Mouse (Mus musculus) neural tube, embryonic 15.5 days (tissue): Measurements from ENCODE around the gene Fhl1. TPM values are rescaled to one million over a fixed set of nuclear protein-coding genes. Genes with fewer than 3 reads are reported as not detected.

Experiments
- ATAC-seq: fragments of 200-750 bp; cut with Nextera tagmentation; 2 replicates; pipeline ENCODE4 v1.8.0; 2017; ENCODE audit warnings: mild to moderate bottlenecking, moderate TSS enrichment, moderate library complexity; ENCODE audit not compliant: low FRiP score
- H3K27ac ChIP-seq: fragments of 300-500 bp; sonication (generic); replicated peaks from 2 replicates; pipeline ENCODE4 v1.5.1; 2015; ENCODE audit warnings: mild to moderate bottlenecking, inconsistent platforms
- H3K27me3 ChIP-seq: fragments of 300-500 bp; sonication (generic); replicated peaks from 2 replicates; pipeline ENCODE4 v1.6.1; 2015; ENCODE audit warnings: inconsistent platforms
- H3K36me3 ChIP-seq: fragments of 300-500 bp; sonication (generic); 2 replicates; pipeline ENCODE4 v1.6.1; 2015; ENCODE audit warnings: inconsistent platforms
- H3K4me1 ChIP-seq: fragments of 300-500 bp; sonication (generic); 2 replicates; pipeline ENCODE4 v1.6.1; 2015; ENCODE audit warnings: inconsistent platforms
- H3K4me2 ChIP-seq: fragments of 300-500 bp; sonication (generic); 2 replicates; pipeline ENCODE4 v1.6.1; 2015; ENCODE audit warnings: inconsistent platforms, mild to moderate bottlenecking, moderate library complexity
- H3K4me3 ChIP-seq: fragments of 300-500 bp; sonication (generic); replicated peaks from 2 replicates; pipeline ENCODE4 v1.5.1; 2015; ENCODE audit warnings: mild to moderate bottlenecking, inconsistent platforms
- H3K9ac ChIP-seq: fragments of 300-500 bp; sonication (generic); replicated peaks from 2 replicates; pipeline ENCODE4 v1.6.1; 2015; ENCODE audit warnings: mild to moderate bottlenecking, inconsistent platforms
- H3K9me3 ChIP-seq: fragments of 300-500 bp; sonication (generic); replicated peaks from 2 replicates; pipeline ENCODE4 v1.6.1; 2016; ENCODE audit warnings: inconsistent platforms
- WGBS: fragments of 180-500 bp; shearing (Covaris S2); methylation state at CpG from one replicate; pipeline ENCODE4 v1.1.7; 2015; ENCODE audit warnings: mixed read lengths; 5-methylcytosine and 5-hydroxymethylcytosine counted together
- polyA plus RNA-seq: library from polyadenylated mRNA; unstranded; fragments of >200 nt; fragmentation: Nextera tagmentation; extraction: Ambion mirVana; gene quantifications from 2 replicates; pipeline ENCODE4 v1.2.1, GENCODE M21; 2015

Fhl1 gene
- polyA plus RNA-seq = 189 and 222 TPM in 2 replicates

DNA sequence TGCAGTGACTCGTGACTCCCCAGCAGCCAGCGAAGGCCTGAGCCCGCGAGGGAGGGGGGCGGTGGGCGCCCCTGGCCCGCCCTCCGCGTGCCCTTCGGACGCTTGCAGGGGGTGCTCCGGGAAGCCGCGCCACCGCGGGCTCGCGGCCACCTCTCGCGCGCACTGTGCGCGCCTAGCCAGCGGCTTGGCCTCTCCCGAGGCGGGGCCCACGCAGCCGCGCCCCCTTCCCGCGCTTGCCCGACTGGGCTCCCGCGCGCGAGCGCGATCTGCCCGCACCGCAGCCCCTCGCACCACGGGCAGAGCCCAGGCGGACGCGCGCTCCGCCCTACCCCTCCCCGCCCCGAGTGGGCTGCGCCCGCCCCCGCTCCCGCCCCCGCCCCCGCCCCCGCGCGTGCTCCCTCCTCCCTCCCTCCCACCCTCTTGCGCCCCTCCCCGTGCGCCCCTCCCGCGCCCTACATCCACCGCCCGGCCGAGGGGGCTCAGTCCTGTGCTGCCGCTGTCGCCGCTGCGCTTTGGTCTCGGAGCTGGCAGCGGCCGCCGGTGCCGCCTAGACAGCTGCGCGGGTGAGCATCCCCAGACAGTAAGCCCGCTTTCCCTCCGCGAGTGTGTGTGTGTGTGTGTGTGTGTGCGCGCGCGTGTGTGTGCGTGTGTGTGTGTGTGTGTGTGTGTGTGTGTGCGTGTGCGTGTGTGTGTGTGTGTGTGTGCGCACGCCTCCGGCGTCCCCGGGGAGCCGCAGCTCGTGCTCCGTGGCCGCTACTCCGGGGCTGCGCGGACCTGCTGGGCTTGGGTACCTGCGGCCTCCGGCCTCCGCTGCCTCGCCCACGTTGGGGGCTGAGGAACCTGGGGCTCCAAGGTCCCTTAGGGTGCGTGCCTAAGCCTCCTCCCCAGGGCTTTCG is at the start of gene Fhl1:
Gene Fhl1, plus strand, starts transcription at position 482 of the 896 bp plus-strand sequence.
- Histone ChIP-seq H3K27me3 (no peaks in the 10 kb centered on the region), H3K9ac (peak within 1 kb of the TSS; percentile 70), H3K36me3 (no peaks in the 10 kb centered on the region), H3K27ac (peak within 1 kb of the TSS; percentile 86), H3K4me1 (no peaks in the 10 kb centered on the region), H3K9me3 (no peaks in the 10 kb centered on the region), H3K4me2 (peak within 1 kb of the TSS; percentile 54), H3K4me3 (peak within 1 kb of the TSS; percentile 56)
- ATAC-seq = peak; percentile 96
- WGBS = 21% methylated on average over 42 of the region's 106 CpGs

DNA sequence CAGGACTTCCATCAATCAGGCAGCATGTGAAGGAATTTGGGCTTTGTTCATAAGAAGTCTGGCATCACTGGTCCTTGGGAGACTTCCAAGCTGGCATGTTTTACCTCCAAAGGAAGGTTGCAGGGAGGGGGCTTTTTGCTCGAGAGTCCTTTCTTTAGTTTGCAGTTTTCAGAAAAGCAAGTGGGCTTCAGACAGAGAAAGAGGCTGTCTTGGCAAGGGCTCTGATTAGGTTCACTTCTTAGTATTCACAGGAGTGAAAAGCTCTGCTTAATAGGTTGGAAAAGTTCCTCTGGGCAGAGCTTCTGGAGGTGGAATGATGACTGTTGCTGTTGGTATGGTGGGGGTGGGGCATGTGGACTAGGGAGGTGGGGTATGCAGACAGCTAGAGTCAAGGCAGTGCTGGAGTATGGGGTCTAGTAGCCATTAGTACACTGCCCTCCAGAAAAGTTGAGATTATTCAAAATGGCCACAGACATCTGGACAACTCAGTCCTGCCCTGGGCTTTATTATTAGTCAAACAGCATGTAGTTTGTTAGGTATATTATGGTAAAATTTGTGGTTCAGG is 49.3 kb upstream of the Fhl1 start:
- no peaks in the 10 kb centered on the region for H3K4me1 ChIP-seq
- H3K4me2 ChIP-seq = no peak overlapping the region
- H3K9me3 ChIP-seq = no peaks in the 10 kb centered on the region
- H3K9ac ChIP-seq = no peak overlapping the region
- H3K36me3 ChIP-seq = no peaks in the 10 kb centered on the region
- ATAC-seq = peak; percentile 47; the same call in 1 of the 2 replicates
- H3K27ac ChIP-seq = no peak overlapping the region
- H3K27me3 ChIP-seq = no peaks in the 10 kb centered on the region
- H3K4me3 ChIP-seq = no peak overlapping the region
- WGBS = 50% methylated on average over 1 of the region's 1 CpGs

DNA sequence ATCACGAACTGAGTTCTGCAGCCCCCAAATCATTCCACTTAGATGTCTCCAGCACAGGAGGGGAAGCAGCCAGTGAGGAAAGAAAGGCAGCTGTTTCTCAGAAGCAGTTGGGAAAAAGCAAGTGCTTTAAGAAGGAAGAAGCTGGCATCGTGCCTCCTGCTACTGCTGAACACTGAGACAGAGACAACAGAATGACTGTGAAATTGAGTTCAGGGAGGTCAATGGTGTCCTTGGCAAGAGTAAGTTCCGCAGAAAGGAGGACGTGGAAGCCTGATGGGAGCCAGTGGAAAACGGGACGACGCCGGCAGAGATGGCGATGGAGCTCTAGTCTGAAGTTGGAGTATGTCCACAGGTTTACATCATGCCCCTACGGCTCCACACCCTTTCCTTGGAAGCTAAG is 48.1 kb upstream of the Fhl1 start:
- H3K9ac ChIP-seq = no peak overlapping the region
- WGBS = 74% methylated on average over 10 of the region's 10 CpGs
- no peaks in the 10 kb centered on the region for H3K4me1 ChIP-seq
- H3K27ac ChIP-seq = no peak overlapping the region
- no peaks in the 10 kb centered on the region for H3K36me3 ChIP-seq
- H3K4me3 ChIP-seq = no peak overlapping the region
- ATAC-seq = no peak
- no peak overlapping the region for H3K4me2 ChIP-seq
- H3K27me3 ChIP-seq = no peaks in the 10 kb centered on the region
- H3K9me3 ChIP-seq = no peaks in the 10 kb centered on the region

DNA sequence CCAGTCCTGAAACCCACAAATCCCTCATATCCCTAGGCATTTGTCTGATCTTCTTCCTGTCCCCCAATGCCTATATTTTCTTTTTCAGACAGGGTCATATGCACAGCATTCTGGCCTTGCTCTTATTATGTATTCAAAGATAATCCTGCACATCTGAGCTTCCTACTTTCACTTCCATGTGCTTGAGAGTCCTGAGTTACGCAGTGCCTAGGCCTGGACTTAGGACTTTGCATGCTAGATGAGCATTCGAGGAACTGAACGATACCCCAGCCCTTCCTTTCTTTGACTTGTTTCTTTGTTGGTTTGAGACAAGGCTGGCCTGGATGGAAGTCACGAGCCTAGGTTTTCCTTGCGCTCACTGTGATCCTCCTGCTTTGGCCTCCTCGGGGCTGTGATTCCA is 39.0 kb upstream of the Fhl1 start:
- Histone ChIP-seq H3K36me3 (no peaks in the 10 kb centered on the region), H3K9ac (no peak overlapping the region), H3K27ac (no peak overlapping the region), H3K4me1 (no peaks in the 10 kb centered on the region), H3K27me3 (no peaks in the 10 kb centered on the region), H3K4me2 (no peak overlapping the region), H3K4me3 (no peak overlapping the region), H3K9me3 (no peaks in the 10 kb centered on the region)
- no peak for ATAC-seq
- 87% methylated on average over 6 of the region's 6 CpGs for WGBS

DNA sequence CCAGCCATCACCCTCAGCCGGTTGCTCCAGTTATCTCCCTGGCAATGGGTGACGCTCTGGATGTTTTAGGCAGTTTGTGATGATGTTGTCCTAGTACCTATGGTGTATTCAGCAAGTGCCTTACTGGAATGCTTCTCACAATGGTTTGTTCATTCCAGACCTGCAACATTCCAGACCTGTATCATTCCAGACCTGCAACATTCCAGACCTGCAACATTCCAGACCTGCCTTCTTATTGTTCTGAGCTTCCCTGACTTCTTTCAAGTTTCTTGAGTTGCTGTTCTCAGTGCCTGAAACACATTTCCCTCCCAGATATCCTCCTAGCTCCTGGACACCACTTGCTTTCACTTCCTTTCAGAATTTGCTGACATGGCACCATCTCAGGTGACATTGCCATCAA is 37.0 kb upstream of the Fhl1 start:
- H3K9me3 ChIP-seq = no peaks in the 10 kb centered on the region
- H3K4me1 ChIP-seq = no peaks in the 10 kb centered on the region
- H3K9ac ChIP-seq = no peak overlapping the region
- no peak overlapping the region for H3K4me3 ChIP-seq
- no peak overlapping the region for H3K27ac ChIP-seq
- H3K36me3 ChIP-seq = no peaks in the 10 kb centered on the region
- no peaks in the 10 kb centered on the region for H3K27me3 ChIP-seq
- WGBS = 87% methylated on average over 2 of the region's 2 CpGs
- H3K4me2 ChIP-seq = no peak overlapping the region
- ATAC-seq = no peak

DNA sequence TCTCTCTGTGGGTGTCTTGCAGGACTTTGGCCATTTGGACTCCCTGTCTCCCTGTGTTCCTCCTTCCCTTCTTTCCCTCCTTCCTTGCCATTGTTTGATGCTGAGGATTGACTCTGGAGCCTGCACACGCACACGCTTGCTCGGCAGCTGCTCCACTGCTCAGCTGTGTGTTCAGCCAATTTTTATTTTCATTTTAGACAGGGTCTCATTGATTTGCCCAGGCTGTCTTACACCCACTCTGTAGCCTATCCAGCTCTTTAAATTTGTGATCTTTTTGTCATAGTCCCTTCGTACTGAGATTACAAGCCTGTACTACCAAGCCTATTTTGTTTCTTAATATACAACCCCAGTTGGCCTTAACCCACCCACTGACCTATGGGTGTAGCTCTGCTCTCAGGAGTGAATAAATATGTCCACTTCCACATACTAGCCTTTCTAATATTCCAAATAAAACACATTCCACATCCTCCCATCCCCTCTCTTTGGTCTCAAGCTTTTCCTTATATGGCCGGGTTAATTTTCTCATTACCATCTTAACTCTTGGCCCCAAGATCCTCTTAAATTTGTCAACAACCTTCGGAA is 34.3 kb upstream of the Fhl1 start:
- no peak overlapping the region for H3K9ac ChIP-seq
- H3K27me3 ChIP-seq = no peaks in the 10 kb centered on the region
- no peak for ATAC-seq
- no peaks in the 10 kb centered on the region for H3K4me1 ChIP-seq
- H3K9me3 ChIP-seq = no peaks in the 10 kb centered on the region
- no peak overlapping the region for H3K27ac ChIP-seq
- no peak overlapping the region for H3K4me3 ChIP-seq
- 85% methylated on average over 6 of the region's 6 CpGs for whole genome bisulfite sequencing
- no peaks in the 10 kb centered on the region for H3K36me3 ChIP-seq
- no peak overlapping the region for H3K4me2 ChIP-seq

DNA sequence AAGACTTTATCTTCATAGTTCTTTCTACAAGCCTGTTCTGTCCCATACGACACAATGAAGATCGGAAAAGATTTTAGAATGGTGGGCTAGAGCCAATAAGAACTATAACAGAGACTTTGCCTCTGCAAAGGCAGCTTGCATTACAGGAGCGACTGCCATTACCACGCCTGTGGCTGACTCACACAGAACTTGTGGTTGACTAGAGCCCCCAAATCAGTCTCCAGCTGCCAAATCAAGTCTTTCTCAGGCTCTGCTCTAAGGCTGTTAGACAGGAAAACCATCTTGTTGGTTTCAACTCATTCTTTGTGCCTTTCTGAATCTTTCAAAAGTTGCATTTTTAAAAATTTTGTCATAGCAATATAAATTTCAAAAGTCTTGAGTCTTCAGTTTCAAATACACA is 33.7 kb upstream of the Fhl1 start:
- WGBS = 93% methylated on average over 4 of the region's 4 CpGs
- Histone ChIP-seq H3K9ac (no peak overlapping the region), H3K27ac (no peak overlapping the region), H3K4me2 (no peak overlapping the region), H3K9me3 (no peaks in the 10 kb centered on the region), H3K4me1 (no peaks in the 10 kb centered on the region), H3K36me3 (no peaks in the 10 kb centered on the region), H3K4me3 (no peak overlapping the region), H3K27me3 (no peaks in the 10 kb centered on the region)
- no peak for ATAC-seq

DNA sequence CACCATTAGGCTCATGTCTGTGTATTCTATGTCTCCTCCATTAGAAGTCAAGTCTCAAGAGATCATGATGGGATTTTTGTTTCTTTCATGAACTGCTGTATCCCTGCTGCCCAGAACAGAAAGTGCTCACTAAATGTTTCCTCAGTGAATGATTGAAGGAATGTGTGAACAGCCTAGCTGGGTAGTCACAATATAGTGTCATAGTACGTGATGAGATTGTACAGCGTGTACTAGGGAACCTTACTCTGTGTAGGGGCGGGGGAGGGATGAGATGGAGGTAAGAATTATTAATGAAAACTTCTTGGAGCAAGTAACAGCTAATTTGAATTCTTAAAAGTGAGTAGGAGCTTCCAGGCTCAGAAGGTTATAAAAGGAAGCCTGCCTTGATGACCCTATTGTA is 30.3 kb upstream of the Fhl1 start:
- Histone ChIP-seq H3K36me3 (no peaks in the 10 kb centered on the region), H3K4me1 (no peaks in the 10 kb centered on the region), H3K4me2 (no peak overlapping the region), H3K4me3 (no peak overlapping the region), H3K27ac (no peak overlapping the region), H3K27me3 (no peaks in the 10 kb centered on the region), H3K9ac (no peak overlapping the region), H3K9me3 (no peaks in the 10 kb centered on the region)
- 78% methylated on average over 3 of the region's 3 CpGs for WGBS
- no peak for ATAC-seq

DNA sequence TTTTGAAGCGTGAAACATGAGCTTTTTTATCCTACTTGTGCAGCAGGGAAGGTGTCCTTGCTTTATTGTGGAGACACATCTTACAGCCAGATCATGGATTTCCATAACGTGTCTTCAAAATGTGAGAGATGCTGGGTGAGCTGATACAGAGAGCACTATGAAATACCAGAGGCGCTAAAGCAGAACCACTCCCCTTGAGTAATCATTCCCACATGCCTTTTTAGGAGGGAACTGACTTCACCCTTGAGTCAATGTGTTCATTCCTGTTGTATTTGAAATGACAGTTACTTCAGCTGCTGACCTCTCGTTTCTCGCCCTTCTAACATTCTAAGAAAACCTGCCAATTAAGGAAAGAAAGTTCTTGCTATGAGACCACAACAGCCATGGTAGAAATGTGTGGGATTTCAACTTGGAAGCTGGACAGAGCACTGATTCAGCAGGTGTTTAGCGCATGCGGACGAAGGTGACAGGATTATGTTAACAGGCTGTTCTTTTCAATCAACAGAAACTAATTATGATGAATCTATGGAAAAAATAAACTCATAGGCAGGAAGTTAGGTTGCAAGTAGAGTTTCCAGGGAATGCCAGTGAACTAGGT is 27.5 kb upstream of the Fhl1 start:
- WGBS = 88% methylated on average over 8 of the region's 8 CpGs
- Histone ChIP-seq H3K4me3 (no peak overlapping the region), H3K27ac (no peak overlapping the region), H3K9ac (no peak overlapping the region), H3K4me1 (no peaks in the 10 kb centered on the region), H3K36me3 (no peaks in the 10 kb centered on the region), H3K4me2 (no peak overlapping the region), H3K27me3 (no peaks in the 10 kb centered on the region), H3K9me3 (no peaks in the 10 kb centered on the region)
- ATAC-seq = no peak

DNA sequence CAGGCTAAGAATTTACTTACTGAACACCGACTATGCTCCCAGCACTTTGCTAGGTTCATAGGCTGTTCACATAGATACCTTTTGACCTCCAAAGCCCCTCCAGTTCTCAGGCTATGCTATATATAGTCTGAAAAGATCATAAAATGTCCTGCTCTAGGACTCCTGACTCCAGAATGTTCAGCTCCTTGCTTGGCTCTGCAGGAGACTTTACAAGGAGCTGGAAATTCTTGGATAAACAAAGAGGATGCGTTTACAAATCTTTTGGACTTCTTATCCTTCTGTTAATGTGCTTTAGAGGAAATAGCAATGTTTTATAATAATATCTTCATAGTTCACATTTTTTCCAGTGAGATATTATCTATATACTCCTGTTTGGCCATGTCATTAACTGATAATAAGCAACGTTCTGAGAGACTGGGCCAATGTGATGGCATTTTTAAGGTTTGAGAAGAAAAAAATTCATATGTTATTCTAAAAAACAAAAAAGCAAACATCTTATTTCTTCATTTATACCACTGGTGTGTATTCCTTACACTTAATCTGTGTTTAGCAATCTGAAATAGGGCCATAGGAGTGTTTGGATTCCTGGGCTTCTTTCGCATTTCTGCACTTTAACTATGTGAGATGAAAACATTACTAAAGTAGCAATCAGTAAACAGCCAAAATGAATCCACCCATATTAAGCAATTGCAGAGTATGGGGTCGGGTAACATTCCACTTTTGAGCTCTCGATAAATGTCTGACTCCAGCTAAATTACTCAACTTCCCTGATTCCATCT is 22.8 kb upstream of the Fhl1 start:
- H3K4me2 ChIP-seq = no peak overlapping the region
- no peaks in the 10 kb centered on the region for H3K36me3 ChIP-seq
- no peak overlapping the region for H3K27ac ChIP-seq
- H3K4me1 ChIP-seq = no peaks in the 10 kb centered on the region
- H3K9ac ChIP-seq = no peak overlapping the region
- ATAC-seq = no peak
- H3K27me3 ChIP-seq = no peaks in the 10 kb centered on the region
- H3K9me3 ChIP-seq = no peaks in the 10 kb centered on the region
- no peak overlapping the region for H3K4me3 ChIP-seq
- WGBS = 83% methylated on average over 6 of the region's 6 CpGs

DNA sequence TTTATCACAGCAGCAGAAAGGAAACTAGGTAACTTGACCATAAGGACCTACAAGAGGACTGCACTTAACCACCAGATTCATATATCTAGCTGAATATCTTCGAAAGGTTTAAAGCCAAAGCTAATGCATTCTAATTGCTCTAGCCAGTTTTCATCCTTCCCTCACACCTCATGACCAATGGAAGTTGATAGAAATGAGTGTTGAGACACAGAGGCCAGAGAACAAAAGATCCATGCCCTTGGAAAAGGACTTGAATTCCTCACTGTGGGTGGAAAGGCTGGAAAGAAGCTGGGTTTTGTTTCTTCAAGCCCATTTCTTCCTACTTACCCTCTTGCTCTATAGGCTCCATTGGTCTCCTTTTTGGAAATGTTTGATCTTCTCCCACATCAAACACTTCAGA is 21.1 kb upstream of the Fhl1 start:
- Histone ChIP-seq H3K27ac (no peak overlapping the region), H3K27me3 (no peaks in the 10 kb centered on the region), H3K4me1 (no peaks in the 10 kb centered on the region), H3K36me3 (no peaks in the 10 kb centered on the region), H3K4me3 (no peak overlapping the region), H3K4me2 (no peak overlapping the region), H3K9ac (no peak overlapping the region), H3K9me3 (no peaks in the 10 kb centered on the region)
- no peak for ATAC-seq
- 95% methylated on average over 1 of the region's 1 CpGs for WGBS
